Mouse (Mus musculus) lung, embryonic 14.5 days (tissue): ENCODE results near the gene Msi2. TPM values are rescaled to one million over a fixed set of nuclear protein-coding genes. Genes with fewer than 3 reads are reported as not detected.

Source experiments
- ATAC-seq: fragments of 200-750 bp; cut with Nextera tagmentation; 2 replicates; pipeline ENCODE4 v1.8.0; 2017; ENCODE audit warnings: mild to moderate bottlenecking, moderate TSS enrichment, moderate library complexity; ENCODE audit not compliant: insufficient read depth
- DNase-seq: peaks from one replicate; pipeline ENCODE4 v3.0.0-alpha.2; 2015
- H3K27ac ChIP-seq: fragments of 300-500 bp; sonication (generic); 2 replicates; pipeline ENCODE4 v1.5.1; 2014; ENCODE audit warnings: low read depth, mild to moderate bottlenecking, moderate library complexity
- H3K27me3 ChIP-seq: fragments of 300-500 bp; sonication (generic); 2 replicates; pipeline ENCODE4 v1.6.1; 2014; ENCODE audit warnings: low read length, control low read depth; ENCODE audit not compliant: insufficient read depth
- H3K36me3 ChIP-seq: fragments of 300-500 bp; sonication (generic); 2 replicates; pipeline ENCODE4 v1.6.1; 2014; ENCODE audit warnings: control low read depth; ENCODE audit not compliant: insufficient read depth
- H3K4me1 ChIP-seq: fragments of 300-500 bp; sonication (generic); 2 replicates; pipeline ENCODE4 v1.6.1; 2014; ENCODE audit warnings: antibody characterized with exemption, control low read depth; ENCODE audit not compliant: insufficient read depth
- H3K4me2 ChIP-seq: fragments of 300-500 bp; sonication (generic); 2 replicates; pipeline ENCODE4 v1.6.1; 2014; ENCODE audit warnings: mild to moderate bottlenecking
- H3K4me3 ChIP-seq: fragments of 300-500 bp; sonication (generic); 2 replicates; pipeline ENCODE4 v1.5.1; 2014; ENCODE audit warnings: low read depth, low read length
- H3K9ac ChIP-seq: fragments of 300-500 bp; sonication (generic); 2 replicates; pipeline ENCODE4 v1.6.1; 2014
- H3K9me3 ChIP-seq: fragments of 300-500 bp; sonication (generic); 2 replicates; pipeline ENCODE4 v1.6.1; 2016; ENCODE audit warnings: low read depth, low read length, control low read depth
- CTCF ChIP-seq: IDR thresholded peaks from 2 replicates; pipeline ENCODE4 v1.5.1; 2016; ENCODE audit warnings: antibody characterized with exemption, low read depth
- WGBS: fragments of 180-500 bp; shearing (Covaris S2); extraction: QIAGEN DNeasy Blood & Tissue Kit; methylation state at CpG from one replicate; pipeline ENCODE4 v1.1.7; 2014; 5-methylcytosine and 5-hydroxymethylcytosine counted together
- polyA plus RNA-seq: library from polyadenylated mRNA; unstranded; fragments of >200 nt; fragmentation: Nextera tagmentation; extraction: Ambion mirVana; gene quantifications from 2 replicates; pipeline ENCODE4 v1.2.1, GENCODE M21; 2014

Gene Msi2
- polyA plus RNA-seq, 1 experiment from 2014 or later, result 12.7 TPM

DNA sequence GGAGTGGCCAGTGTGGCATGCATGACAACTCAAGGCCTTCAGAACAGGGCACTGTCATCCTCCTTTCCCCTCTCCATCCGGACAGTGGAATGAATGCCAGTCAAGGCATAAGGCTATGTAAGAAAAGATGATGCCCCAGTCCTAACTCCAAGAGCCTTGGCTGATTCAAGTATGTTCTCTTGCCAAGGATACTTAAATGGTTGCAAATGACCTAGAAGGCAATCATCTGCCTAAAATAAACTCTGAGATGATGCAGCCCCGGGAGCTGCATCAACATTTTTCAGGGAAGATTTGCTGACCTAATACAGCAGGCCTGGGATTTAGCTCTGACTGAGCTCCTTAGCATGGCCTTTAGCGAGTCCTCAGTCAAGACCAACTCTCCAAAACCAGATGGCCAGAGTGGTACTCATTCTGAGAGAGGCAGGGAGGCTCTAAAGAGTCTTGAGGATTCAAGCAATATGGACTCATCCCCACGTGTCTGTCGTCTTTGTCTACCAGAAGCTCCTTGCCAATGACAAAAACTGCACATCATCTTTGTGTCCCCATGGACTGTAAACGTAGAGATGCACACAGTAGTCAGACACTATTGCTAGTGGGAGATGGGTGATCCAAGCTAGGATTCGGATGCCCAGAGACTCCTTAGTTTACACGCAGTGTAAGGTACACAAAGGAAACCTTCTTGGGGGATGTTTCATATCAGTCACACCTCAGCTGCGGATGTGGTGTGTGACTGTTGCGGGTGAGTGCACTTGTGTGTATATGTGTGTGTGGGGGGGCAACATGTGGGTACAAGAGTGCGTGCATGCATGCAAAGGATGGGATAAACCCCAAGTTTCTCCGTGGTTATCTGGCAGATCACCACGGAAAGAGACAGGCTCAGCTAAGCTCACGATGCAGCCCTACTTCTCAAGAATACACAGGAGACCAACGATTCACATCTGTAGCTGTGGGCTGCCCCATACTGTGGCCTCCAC, 176.4 kb downstream of the Msi2 start:
- no peak for TF ChIP-seq CTCF
- H3K27ac ChIP-seq, result peak overlapping the region; percentile 18; the same call in 1 of the 2 replicates

DNA sequence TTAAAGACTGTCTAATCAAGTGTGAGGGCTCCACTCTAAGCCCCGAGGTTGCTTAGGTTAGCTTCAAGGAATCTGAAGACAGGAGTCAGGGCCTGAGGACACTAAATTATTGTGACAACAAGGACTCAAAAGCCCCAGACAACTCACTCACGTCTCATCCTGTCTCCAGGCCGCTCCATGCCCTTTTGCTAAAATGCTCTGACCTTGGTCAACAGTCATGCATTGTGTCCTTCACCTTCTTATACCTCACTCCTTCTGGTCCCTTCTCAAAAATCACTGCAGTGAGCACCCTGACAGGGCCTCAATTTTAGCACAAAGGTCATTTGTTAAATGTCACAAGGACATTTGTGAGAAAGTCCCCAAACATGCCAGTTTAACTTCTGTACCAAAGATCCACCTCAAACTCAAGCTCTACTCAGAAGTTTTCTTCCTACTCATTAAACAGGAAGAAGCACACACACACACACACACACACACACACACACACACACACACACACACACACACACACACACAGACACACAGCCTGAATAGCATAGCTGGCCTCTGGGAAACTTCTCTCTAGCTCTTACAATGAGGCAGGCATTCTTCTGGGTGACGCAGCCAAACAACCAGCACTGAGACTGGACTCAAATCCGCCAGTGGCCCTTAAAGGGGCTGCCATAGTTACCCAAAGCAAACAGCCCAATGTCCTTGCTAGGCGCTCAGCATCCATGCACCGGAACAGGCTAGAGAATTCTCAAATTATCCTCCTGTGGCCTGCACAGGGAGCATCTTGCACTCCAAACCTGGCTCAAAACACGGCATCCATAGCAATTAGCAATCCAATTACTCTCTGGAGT, 178.5 kb downstream of the Msi2 start:
- ATAC-seq (no peak), DNase-seq (peak; percentile 62)
- H3K27me3 ChIP-seq, result no peaks in the 10 kb centered on the region
- H3K4me1 ChIP-seq, result peaks cover 33% of the 10 kb centered on the region
- no peaks in the 10 kb centered on the region for H3K36me3 ChIP-seq
- no peak overlapping the region for H3K4me3 ChIP-seq
- no peak overlapping the region for H3K9ac ChIP-seq
- WGBS, result 58% methylated on average over 8 of the region's 8 CpGs
- TF ChIP-seq CTCF, result no peak
- H3K27ac ChIP-seq, result peak overlapping the region; percentile 26
- no peaks in the 10 kb centered on the region for H3K9me3 ChIP-seq
- H3K4me2 ChIP-seq, result no peak overlapping the region

More for the DNA sequence above, 176.4 kb downstream of the Msi2 start:
- Histone ChIP-seq H3K9me3 (no peaks in the 10 kb centered on the region), H3K36me3 (no peaks in the 10 kb centered on the region), H3K27me3 (no peaks in the 10 kb centered on the region), H3K9ac (no peak overlapping the region), H3K4me2 (no peak overlapping the region), H3K4me3 (no peak overlapping the region), H3K4me1 (peaks cover 33% of the 10 kb centered on the region)
- ATAC-seq (0 out of 2 replicates have a peak, but pooled peaks have one; percentile 5), DNase-seq (peak; percentile 41)
- 45% methylated on average over 15 of the region's 15 CpGs for WGBS

DNA sequence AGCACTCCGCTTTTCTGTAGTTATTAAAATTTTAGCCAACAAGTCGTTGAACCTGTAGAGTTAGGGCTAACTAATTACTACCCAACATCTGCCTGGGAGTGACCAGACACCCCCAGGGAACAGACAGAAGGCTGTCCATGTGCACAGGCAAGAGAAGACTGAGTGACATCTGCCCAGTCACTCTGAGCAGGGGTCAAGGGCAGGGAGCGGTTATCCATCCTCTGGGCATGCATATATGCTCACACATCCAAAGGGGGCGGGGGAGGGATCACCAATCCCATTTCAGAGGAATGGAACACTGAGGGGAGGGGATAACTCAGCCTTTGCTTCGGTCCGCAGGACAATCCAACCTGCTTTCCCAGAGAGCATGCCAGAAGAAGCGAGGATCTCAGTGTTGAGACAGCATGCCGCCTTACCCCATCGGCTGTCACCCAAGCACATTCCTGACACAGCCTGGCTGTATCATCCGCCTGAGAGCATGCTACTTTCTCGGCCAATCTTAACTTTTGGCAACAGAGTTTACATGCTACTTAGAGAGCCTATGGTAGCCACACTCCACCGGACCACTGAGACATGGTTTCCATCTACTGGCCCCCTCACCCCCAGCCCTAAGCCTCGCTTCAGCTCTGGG, 179.5 kb downstream of the Msi2 start:
- H3K36me3 ChIP-seq, result no peaks in the 10 kb centered on the region
- 60% methylated on average over 13 of the region's 13 CpGs for WGBS

DNA sequence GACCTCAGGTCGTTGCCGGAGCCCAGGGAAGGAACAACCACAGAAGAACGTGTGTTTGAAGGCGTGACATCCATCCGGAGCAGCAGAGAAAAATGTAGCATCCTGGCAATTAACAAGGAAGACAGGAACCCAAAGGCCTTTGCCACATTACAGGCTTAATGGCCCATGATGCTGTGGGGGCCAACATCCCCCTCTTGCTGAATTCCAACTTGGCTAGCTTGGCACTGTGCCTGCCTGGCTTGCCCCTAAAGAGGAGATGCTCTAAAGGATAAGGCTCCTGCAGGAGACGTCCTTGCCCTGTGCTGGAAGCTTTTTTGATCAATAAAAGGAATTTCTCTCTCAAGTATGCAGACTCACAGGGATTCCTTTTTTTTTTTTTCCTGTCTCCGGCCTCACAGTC, 181.0 kb downstream of the Msi2 start:
- no peak overlapping the region for H3K4me3 ChIP-seq
- no peaks in the 10 kb centered on the region for H3K9me3 ChIP-seq
- no peak overlapping the region for H3K4me2 ChIP-seq
- H3K4me1 ChIP-seq, result peaks cover 29% of the 10 kb centered on the region
- no peaks in the 10 kb centered on the region for H3K36me3 ChIP-seq
- H3K27ac ChIP-seq, result no peak overlapping the region
- H3K27me3 ChIP-seq, result no peaks in the 10 kb centered on the region
- no peak overlapping the region for H3K9ac ChIP-seq
- 62% methylated on average over 7 of the region's 7 CpGs for WGBS
- no peak for ATAC-seq
- DNase-seq, result no peak
- no peak for TF ChIP-seq CTCF

More for the DNA sequence above, 179.5 kb downstream of the Msi2 start:
- Histone ChIP-seq H3K9ac (no peak overlapping the region), H3K27ac (no peak overlapping the region), H3K27me3 (no peaks in the 10 kb centered on the region), H3K4me3 (no peak overlapping the region), H3K9me3 (no peaks in the 10 kb centered on the region), H3K4me1 (peaks cover 37% of the 10 kb centered on the region), H3K4me2 (no peak overlapping the region)
- peak; percentile 55 for DNase-seq
- no peak for ATAC-seq
- no peak for TF ChIP-seq CTCF

DNA sequence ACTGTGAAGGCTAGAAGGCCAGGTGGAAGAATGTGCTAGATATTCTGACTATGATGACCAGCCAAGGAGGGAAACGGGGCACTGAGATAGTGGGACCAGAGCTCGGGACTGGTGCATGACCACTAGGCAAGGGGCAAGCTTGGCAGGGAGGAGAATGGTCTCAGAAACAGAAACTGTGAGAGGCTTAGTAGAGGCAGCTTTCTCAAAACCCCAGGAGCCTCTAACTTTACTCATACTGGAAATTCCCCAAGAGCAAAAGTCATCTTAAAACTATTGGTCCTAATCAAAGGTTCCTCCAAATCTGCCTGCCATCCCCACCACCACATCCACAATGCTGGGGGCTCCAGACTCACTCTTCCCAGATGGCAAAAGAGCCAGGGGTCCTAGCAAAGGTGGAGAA, 181.5 kb downstream of the Msi2 start:
- DNase-seq, result no peak
- no peak overlapping the region for H3K4me3 ChIP-seq
- H3K36me3 ChIP-seq, result no peaks in the 10 kb centered on the region
- H3K27me3 ChIP-seq, result no peaks in the 10 kb centered on the region
- H3K9me3 ChIP-seq, result no peaks in the 10 kb centered on the region
- ATAC-seq, result no peak
- H3K4me1 ChIP-seq, result peaks cover 24% of the 10 kb centered on the region
- no peak overlapping the region for H3K9ac ChIP-seq
- TF ChIP-seq CTCF, result no peak
- H3K4me2 ChIP-seq, result no peak overlapping the region
- H3K27ac ChIP-seq, result no peak overlapping the region
- whole genome bisulfite sequencing, result 98% methylated on average over 2 of the region's 2 CpGs

DNA sequence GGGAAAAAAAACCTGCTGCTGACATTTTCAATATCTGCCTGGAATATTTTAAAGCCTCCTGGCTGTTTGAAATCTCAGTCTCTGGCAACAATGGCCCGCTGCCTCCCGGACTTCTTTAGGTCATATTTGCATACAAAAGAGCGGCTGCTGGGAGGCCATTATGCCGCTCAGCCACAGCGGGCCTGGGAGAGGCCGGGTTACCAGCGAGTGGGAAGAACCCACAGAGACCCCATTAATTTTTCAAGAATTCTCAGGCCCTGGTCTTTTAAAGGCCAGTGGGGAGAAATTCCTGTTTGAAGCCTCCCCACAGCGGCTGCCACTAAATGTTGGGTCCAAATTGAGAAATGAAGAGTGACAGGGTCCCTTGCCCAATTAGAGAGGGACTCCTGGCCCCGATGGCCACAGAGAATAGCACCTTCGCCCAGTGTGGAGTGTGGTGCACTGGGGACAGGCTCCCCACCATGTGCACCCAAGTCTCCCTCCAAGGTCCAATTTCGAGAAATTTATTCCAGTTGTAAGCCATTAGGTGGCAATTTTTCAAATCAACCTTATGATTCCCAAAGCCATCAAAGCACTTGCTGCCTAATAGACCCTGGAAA, 183.9 kb downstream of the Msi2 start:
- Histone ChIP-seq H3K36me3 (no peaks in the 10 kb centered on the region), H3K27ac (no peak overlapping the region), H3K9ac (no peak overlapping the region), H3K27me3 (no peaks in the 10 kb centered on the region), H3K4me2 (no peak overlapping the region), H3K4me3 (no peak overlapping the region), H3K9me3 (no peaks in the 10 kb centered on the region), H3K4me1 (peaks cover 11% of the 10 kb centered on the region)
- DNase-seq (peak; percentile 39), ATAC-seq (no peak)
- TF ChIP-seq CTCF, result no peak
- 42% methylated on average over 11 of the region's 11 CpGs for WGBS
